Mouse (Mus musculus): Measurements from ENCODE around the gene Dnajc12.
"Not testable (repeated sequence)": the region's sequence is repeated elsewhere in the genome, so short reads cannot be mapped to it uniquely, and the experiment has no call there.

Dnajc12 gene

DNA sequence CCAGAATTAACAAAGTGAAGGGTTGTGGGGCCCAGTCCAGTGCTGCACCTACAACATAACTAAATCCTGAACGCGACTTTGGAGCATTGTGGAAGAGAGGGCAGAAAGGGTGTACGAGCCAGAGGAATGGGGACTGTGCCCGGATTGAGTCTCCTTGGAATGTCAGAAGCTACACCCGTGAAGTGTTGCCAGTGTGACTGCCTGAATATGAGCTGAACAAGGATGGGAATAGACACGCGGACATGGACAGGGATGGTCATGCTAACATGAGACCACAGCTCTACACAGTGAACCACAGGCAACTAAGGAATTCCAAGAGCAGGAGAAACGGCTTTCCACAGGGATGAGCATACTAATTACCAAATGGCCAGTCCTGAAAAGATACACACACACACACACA lies 49.9 kb downstream of the Dnajc12 start:
- DNase-seq = no peak

DNA sequence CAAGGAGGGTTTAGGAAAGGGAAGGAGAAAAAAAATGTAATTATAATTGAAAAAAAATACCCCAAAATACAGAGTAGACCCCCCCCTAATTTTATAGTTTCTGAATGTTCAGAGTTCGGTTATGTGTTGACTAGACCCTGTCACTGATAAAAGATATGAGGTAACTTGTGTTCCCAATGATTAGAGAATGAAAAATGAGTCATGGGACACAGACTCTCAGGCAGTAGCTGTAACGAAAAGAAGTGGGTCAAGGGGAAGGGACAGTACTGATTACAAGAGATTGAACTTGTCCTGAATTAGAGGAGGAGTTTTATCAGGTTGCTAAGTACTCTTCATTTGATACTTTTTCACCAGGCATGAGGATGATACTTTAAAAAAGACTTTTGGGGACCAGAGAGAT lies 50.6 kb downstream of the Dnajc12 start:
- DNase-seq = no peak

DNA sequence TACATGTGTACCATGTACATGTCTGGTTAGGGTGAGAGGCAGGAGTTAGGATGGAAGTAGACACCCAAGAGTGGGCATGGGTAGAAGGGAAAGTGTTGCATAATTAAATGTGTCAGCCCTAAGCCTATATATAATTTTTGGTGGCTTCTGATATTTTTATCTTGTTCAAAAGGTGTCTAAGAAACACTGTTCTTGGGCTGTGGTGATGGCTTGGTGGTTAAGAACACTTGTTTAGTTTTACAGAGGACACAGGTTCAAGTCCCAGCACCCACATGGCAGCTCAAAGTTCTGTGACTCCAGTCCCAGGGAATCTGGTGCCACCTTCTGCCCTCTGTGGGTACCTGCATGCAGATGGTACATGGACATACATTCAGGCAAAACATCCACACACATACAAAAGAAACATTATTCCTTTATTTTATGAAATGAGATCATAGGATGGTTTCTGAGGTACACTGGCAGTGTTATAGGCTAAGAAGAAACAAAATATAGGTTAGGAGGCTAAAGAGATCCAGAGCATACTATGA lies 56.6 kb downstream of the Dnajc12 start:
- no peak for DNase-seq

DNA sequence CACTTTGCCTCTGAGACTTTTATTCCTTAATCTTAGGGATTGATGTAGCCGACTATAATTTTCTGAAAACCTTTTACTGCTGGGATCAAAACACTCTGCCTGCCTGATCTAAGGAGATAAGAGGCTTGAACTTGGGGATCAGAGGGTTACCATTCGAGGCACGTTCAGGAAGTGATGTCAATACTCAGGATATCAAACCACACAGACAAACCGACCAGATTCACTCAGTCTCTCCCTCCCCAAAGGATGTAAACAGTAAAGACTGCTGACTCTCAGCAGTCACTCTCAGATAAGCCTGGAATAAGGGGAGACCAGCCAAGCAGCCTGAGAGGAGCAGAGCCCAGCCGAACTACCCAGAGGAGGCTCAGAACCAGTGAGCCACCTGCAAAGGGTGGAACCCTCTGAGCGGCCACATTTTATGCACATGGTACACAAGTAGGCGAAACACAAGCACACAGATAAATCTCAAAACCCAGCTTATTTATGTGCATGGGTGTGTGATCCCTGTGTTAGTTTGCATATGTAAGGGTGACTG lies 57.5 kb downstream of the Dnajc12 start:
- DNase-seq = no peak

DNA sequence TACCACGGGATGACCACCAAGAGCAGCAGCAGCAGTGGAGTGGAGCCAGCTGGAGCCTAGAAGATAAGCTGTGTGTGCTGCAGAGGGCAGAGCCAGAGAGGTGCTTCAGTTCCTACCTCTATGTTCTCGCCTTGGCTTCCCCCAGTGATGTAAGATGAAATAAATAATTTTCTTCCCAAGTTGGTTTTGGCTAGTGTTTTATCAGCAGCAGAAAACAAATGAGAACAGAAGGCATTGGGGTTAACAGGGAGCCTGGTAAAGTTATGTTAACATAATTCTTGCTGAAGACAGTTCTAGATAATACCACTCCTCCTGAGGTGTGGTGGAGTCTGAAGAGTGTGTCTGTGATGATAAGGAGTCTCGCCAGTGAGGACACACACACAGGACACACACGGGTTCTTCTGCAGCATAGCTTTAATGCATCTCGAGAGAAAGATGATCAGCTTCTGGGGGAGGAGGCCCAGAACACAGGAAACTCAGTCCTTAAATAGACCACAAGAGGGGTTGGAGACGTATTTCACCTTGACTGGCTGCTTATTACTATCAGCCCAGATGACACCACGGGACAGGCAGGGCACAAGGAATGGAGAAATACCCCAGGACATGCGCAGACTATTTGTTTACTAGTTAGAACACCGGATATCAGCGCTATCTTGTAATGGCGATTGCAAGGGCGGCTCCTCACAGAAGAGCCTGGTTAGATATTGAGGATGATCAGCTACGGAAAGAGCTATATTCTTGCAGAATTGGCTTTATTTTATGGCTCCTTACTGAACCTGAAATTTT lies 62.6 kb downstream of the Dnajc12 start:
- DNase-seq = not testable (repeated sequence)

DNA sequence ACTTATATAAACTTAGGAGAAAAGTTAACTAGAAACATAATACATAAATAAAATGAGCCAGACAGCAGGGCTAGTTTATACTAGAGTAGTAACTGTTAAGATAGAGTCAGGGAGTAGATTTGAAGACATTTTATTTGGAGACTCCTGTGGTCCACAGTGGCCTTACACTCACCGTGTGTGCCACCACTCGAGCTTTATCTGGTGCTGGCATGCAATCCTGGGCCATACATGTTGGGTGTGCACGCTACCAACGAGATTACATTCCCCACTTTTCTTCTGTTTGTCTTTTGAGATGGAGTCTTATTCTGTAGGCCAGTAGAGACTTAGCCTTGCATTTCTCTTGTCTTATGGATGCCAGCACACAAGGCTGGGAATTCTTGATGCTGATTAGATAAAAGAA lies 71.7 kb downstream of the Dnajc12 start:
- DNase-seq = no peak

DNA sequence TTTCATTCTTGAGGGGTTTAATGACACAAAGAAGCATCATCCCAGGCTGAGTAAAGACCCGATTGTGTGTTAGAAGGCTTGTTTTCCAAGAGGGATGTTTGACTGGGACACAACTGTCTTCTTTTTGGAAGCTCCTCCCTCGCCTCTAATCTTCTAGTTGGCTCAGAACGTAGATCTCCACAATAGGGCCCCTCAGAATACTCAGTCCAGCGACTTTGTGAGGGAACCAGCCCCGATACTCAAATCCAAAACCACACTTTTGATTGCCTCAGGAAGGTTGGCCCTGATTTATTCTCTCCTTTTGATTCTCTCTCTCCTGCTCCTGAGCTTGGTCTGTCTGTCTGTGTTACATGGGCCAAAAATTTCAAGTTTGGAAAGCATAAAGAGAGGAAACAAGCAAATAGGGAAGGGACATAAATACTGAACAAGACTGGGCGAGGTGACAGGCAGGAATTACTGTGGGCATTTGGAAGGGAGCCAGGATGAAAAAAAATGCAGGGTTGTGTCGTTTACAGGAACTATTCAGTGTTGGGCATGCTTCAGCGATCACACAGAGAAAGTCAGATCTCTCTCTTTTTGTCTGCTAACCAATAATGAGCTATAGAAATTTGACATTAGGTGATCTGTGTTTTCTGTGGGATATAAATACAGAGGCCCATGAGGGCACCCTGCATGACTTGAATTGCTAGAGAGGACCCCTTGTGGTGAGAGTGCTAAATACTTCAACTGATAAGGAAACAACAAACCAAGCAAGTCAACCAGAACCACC lies 73.1 kb downstream of the Dnajc12 start:
- peak; percentile 49 for DNase-seq

DNA sequence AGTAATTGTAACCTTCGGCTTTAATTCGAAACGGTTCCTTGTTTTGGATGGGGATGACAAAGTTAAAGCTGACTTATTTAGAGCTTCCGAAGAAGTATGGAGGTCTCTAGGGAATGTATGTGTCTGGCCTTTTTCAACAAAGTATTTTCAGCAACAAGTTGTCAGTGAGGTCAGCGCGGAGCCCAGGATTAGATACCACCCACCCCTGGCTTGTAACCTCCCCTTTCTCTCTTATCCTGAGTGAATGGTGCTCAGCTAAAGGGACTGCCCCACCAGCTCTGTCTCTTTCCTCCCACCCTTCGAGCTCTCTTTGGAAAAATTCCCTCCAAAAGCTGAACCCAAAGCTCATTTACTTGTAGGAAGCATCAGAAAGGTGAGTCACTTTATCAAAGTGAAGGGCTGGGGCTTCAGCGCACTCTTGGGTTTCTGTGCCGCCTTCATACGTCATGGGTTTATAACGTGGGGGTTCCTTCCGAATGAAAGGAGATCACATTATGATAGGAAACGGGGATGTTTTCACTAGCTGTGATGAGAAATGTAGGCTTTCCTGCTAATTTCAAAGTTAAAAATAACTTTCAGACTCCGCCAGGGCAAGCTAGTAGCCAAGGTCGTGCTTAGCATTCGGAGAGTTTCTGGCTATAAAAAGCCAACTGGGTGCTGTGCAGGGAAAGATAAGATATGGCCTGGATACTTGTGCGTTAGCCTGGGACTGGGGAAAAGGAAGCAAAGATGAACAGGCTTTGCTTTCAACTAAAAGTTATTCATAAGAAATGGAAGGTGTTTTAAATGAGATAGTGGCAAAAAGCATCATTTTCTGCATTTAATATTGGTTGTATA lies 75.3 kb downstream of the Dnajc12 start:
- DNase-seq = peak; percentile 7
